Mouse (Mus musculus) heart, adult 2 months (tissue): ENCODE measurements around the gene Kpna2. TPM values are rescaled to one million over a fixed set of nuclear protein-coding genes. Genes with fewer than 3 reads are reported as not detected.

Source experiments
- DNase-seq, 2 experiments: peaks; one replicate each; pipeline ENCODE4 v3.0.0; 2021
- H3K27ac ChIP-seq: fragments of 200-600 bp; 2 replicates; pipeline ENCODE4 v1.8.1; 2022
- H3K27me3 ChIP-seq: fragments of 200-500 bp; 2 replicates; pipeline ENCODE4 v1.6.1; 2012; ENCODE audit warnings: mild to moderate bottlenecking, low read length, inconsistent platforms, mixed read lengths; ENCODE audit not compliant: control insufficient read depth, insufficient read depth
- H3K36me3 ChIP-seq: fragments of 200-500 bp; 2 replicates; pipeline ENCODE4 v1.6.1; 2012; ENCODE audit warnings: low read length, inconsistent platforms; ENCODE audit not compliant: control insufficient read depth, insufficient read depth
- H3K4me1 ChIP-seq: fragments of 200-500 bp; 2 replicates; pipeline ENCODE4 v1.6.1; 2011; ENCODE audit warnings: low read length; ENCODE audit not compliant: control insufficient read depth, insufficient read depth
- H3K4me3 ChIP-seq: fragments of 200-600 bp; 2 replicates; pipeline ENCODE4 v1.8.1; 2022
- H3K79me2 ChIP-seq: fragments of 200-500 bp; replicated peaks from 2 replicates; pipeline ENCODE4 v1.6.1; 2012; ENCODE audit warnings: mild to moderate bottlenecking, inconsistent platforms, low read length, moderate library complexity, mixed read lengths; ENCODE audit not compliant: control insufficient read depth, insufficient read depth
- H3K9ac ChIP-seq: fragments of 200-500 bp; 2 replicates; pipeline ENCODE4 v1.6.1; 2012; ENCODE audit warnings: low read depth, mild to moderate bottlenecking, control low read depth, inconsistent platforms, low read length, mixed read lengths
- CTCF ChIP-seq: fragments of 200-600 bp; IDR thresholded peaks from 2 replicates; pipeline ENCODE4 v1.8.1; 2022; ENCODE audit warnings: antibody characterized with exemption, mild to moderate bottlenecking, moderate library complexity
- EP300 ChIP-seq: fragments of 200-500 bp; IDR thresholded peaks from 2 replicates; pipeline ENCODE4 v1.6.1; 2011; ENCODE audit warnings: low read depth, low read length, control low read depth; ENCODE audit not compliant: insufficient read depth
- POLR2A ChIP-seq: fragments of 200-500 bp; IDR thresholded peaks from 2 replicates; pipeline ENCODE4 v1.6.1; 2011; ENCODE audit warnings: mild to moderate bottlenecking, low read depth, low read length, control low read depth; ENCODE audit not compliant: insufficient read depth
- WGBS: fragments of 180-500 bp; shearing (Covaris S2); methylation state at CpG from one replicate; pipeline ENCODE4 v1.1.7; 2018; 5-methylcytosine and 5-hydroxymethylcytosine counted together
- intact Hi-C: fragments of 180-260 bp; cut with DNase I; formaldehyde crosslinking; loops from one replicate; pipeline ENCODE4 v1.15.1; 2025
- polyA plus RNA-seq: library from polyadenylated mRNA; depleted of rRNA; stranded (reverse); fragments of >200 nt; gene quantifications from 2 replicates; pipeline ENCODE4 v1.2.3, GENCODE M21; 2012
- total RNA-seq, 2 experiments: library from RNA; stranded (reverse); gene quantifications; 2 replicates each; pipeline ENCODE4 v1.2.3; 2021

Gene Kpna2
- total and polyA plus RNA-seq, 3 experiments, result 19.5 to 62.9 (median 61.1) TPM

- Histone ChIP-seq H3K36me3 (peaks cover 2% of the 10 kb centered on the region; the same call in 1 of the 2 replicates), H3K4me3 (no peak overlapping the region), H3K9ac (no peak overlapping the region), H3K79me2 (no peaks in the 10 kb centered on the region), H3K27me3 (no peaks in the 10 kb centered on the region), H3K27ac (no peak overlapping the region), H3K4me1 (peaks cover 13% of the 10 kb centered on the region)
- no peak for TF ChIP-seq EP300
- TF ChIP-seq POLR2A, result no peak
- TF ChIP-seq CTCF, result peak; percentile 26; the same call in 1 of the 2 replicates
- DNase-seq, result no peak
- WGBS, result 95% methylated on average over 4 of the region's 4 CpGs
- intact Hi-C loops, result no loop called here
Observed at GRCm38 (mm10) chr11:106965881-106966280, 33.5 kb downstream of the Kpna2 start.

- DNase-seq, result no peak
- Histone ChIP-seq H3K27ac (no peak overlapping the region), H3K36me3 (peaks cover 2% of the 10 kb centered on the region; the same call in 1 of the 2 replicates), H3K27me3 (no peaks in the 10 kb centered on the region), H3K4me1 (peaks cover 18% of the 10 kb centered on the region), H3K4me3 (no peak overlapping the region), H3K79me2 (no peaks in the 10 kb centered on the region), H3K9ac (no peak overlapping the region)
- WGBS, result 81% methylated on average over 9 of the region's 9 CpGs
- intact Hi-C loops, result no loop called here
- TF ChIP-seq POLR2A, result no peak
- no peak for TF ChIP-seq EP300
- no peak for TF ChIP-seq CTCF
Observed at GRCm38 (mm10) chr11:106962310-106962709, 37.0 kb downstream of the Kpna2 start.

DNA sequence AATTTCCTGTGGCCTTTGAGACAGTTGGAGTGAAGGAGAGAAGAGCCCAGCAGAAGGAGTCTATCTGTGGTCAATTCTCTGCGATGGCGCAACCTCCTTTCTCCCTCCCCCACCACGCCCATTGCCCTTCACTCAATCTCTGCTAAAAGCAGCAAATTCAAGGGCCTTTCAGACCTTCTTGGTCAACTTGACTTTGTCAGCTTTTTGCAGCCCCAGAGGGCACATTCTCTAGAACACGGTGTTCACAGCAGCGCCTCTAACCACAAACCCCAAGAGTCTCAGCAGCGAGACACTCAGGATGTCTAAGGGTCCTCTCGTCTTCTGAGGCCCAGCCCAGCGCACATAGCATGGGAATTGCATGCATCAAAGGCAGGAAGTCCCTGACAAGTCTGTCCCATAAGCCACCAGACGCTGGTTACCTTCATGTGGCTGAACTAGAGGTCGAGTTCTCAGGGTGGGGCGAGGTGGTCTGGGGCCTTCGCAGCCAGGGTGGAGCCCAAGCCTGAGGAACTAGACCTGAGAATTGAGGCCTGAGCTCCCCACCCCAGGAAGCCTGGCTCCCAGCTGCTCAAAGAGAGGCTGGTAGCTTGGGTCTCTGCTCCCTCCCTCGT, 37.8 kb downstream of the Kpna2 start:
- 54% methylated on average over 13 of the region's 13 CpGs for WGBS
- Histone ChIP-seq H3K79me2 (no peaks in the 10 kb centered on the region), H3K9ac (no peak overlapping the region), H3K4me1 (peaks cover 16% of the 10 kb centered on the region), H3K27me3 (no peaks in the 10 kb centered on the region), H3K36me3 (peaks cover 2% of the 10 kb centered on the region; the same call in 1 of the 2 replicates), H3K4me3 (no peak overlapping the region), H3K27ac (no peak overlapping the region)
- intact Hi-C loops, result no loop called here
- TF ChIP-seq POLR2A (no peak), EP300 (no peak), CTCF (no peak)
- peak in 1 of 2 experiments; percentile 33 for DNase-seq

- no peaks in the 10 kb centered on the region for H3K79me2 ChIP-seq
- H3K27ac ChIP-seq, result peak overlapping the region; percentile 81
- TF ChIP-seq POLR2A, result no peak
- no peak for TF ChIP-seq EP300
- no peak for TF ChIP-seq CTCF
- DNase-seq, result no peak
- H3K36me3 ChIP-seq, result peaks cover 2% of the 10 kb centered on the region; the same call in 1 of the 2 replicates
- WGBS, result 93% methylated on average over 5 of the region's 5 CpGs
- peaks cover 20% of the 10 kb centered on the region for H3K4me1 ChIP-seq
- no peak overlapping the region for H3K4me3 ChIP-seq
- H3K9ac ChIP-seq, result no peak overlapping the region
- intact Hi-C loops, result loop anchor here (5.0 kb wide), 1 partner anchor 37 kb away; the partner anchor contains the start of gene Smurf2
- H3K27me3 ChIP-seq, result no peaks in the 10 kb centered on the region
Observed at GRCm38 (mm10) chr11:106959121-106959520, 40.2 kb downstream of the Kpna2 start.

DNA sequence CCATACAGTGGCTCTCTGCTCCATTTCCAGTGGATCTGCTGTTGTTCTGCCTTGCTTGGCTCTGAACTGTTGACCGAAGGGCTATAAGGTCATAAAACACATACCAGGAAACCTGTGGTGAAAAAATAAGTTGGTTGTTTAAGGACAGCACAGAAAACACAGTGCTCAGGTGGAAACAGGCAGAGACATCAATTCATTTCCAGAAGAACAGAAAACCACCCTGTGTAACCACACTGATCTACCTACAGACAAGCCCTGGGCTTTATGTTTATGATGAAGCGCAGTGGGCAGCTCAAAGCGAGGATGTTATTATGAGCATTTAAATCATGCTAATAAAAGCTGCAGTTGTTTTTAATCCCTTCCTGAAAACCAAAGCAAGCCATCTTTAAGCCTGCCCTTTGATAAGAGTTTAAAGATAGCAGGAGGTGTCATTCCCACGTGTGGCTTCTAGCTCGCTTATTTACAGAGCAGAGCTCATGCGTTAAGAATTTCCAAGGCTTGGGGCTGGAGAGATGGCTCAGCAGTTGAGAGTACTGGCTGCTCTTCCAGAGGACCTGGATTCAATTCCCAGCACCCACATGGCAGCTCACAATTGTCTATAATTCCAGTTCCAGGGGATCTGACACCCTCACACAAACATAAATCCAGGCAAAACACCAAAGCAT, 40.8 kb downstream of the Kpna2 start:
- no peak overlapping the region for H3K9ac ChIP-seq
- peaks cover 20% of the 10 kb centered on the region for H3K4me1 ChIP-seq
- no peaks in the 10 kb centered on the region for H3K27me3 ChIP-seq
- no peaks in the 10 kb centered on the region for H3K79me2 ChIP-seq
- DNase-seq, result no peak
- intact Hi-C loops, result loop anchor here (5.0 kb wide), 1 partner anchor 36 kb away; the partner anchor contains the start of gene Smurf2
- peaks cover 2% of the 10 kb centered on the region; the same call in 1 of the 2 replicates for H3K36me3 ChIP-seq
- TF ChIP-seq EP300 (no peak), POLR2A (no peak), CTCF (no peak)
- peak overlapping the region; percentile 81 for H3K27ac ChIP-seq
- WGBS, result 64% methylated on average over 6 of the region's 6 CpGs
- H3K4me3 ChIP-seq, result no peak overlapping the region
